Mouse (Mus musculus) left cerebral cortex, postnatal 14 days (tissue): ENCODE data around the gene Gm20388. TPM values are rescaled to one million over a fixed set of nuclear protein-coding genes. Genes with fewer than 3 reads are reported as not detected.

Source experiments
- DNase-seq, 2 experiments: peaks; one replicate each; pipeline ENCODE4 v3.0.0; 2021 to 2022; ENCODE audit warnings: low spot score in 2 of 2, mixed read lengths in 1 of 2
- intact Hi-C: fragments of 180-260 bp; cut with DNase I; formaldehyde crosslinking; loops from one replicate; pipeline ENCODE4 v1.15.1; 2025
- total RNA-seq, 2 experiments: library from RNA; stranded (reverse); gene quantifications; 2 replicates each; pipeline ENCODE4 v1.2.3; 2021

Gene Gm20388
- total RNA-seq, 2 experiments from 2014 or later = 2.8 to 7.3 TPM

DNA sequence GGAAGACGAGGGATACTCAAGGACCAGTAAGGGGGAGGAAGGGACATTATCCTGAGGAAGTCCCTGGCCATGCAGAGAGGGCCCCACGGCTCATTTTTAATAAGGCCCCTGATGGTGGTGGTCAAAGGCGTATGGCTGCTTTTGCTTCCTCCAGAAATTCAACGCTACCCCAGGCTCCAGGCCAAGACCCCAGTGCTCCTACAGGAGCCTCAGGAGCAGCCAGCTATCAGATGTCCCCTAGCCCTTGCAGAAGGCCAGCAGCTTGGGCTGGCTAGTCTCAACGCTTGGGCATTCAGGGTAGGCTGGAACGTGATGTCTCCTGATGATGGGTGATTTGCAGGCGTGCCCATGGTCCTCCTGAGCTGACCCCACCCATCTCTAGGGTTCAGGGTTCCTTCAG, 521.8 kb downstream of the Gm20388 start:
- intact Hi-C loops = no loop called here
- DNase-seq = no peak

DNA sequence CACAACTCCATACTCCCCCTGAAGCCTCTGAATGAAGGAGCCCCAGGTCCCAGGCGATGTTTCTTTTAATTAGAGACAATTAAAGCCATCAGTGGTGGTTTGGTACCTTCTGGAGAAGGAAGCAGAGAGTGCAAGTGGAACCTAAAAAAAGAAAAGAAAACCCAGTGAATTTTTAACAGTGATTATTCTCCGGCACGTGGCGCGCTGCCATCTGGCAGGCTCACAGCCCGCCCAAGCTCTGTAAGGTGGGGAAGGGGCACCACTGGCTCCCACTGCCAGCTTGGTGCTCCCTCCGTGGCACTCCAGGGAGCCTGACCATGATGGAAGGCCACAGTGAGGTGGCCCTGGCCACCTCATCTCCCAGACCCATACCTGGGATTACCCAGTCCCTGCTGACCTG, 522.5 kb downstream of the Gm20388 start:
- peak in 1 of 2 experiments; percentile 50 for DNase-seq
- intact Hi-C loops = no loop called here

GRCm38 (mm10) chr8:120433734-120434133, 523.1 kb downstream of the Gm20388 start:
- DNase-seq = no peak
- intact Hi-C loops = no loop called here

DNA sequence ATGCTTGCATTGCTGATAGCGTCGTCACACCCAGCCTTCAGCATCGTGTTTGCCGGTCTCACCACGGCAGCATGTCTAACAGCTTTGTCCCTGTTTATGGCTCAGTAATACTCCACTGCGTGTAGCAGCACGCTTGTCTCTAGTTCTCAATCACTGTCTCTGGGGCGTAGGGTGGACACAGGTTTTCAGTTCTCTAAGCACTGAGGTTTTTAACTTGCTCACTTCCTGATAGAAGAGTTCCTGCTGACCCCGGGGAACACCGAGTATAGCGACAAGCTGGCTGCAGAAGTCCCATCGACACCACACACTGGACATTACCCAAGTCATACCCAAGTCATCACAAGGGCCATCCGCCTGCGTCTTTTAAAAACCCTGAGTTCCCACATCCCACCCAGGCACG, 525.1 kb downstream of the Gm20388 start:
- intact Hi-C loops = loop anchor here (5.0 kb wide), 1 partner anchor 53 kb away; no protein-coding TSS in a partner anchor
- no peak for DNase-seq

- no peak for DNase-seq
- intact Hi-C loops = loop anchor here (1.0 to 5.0 kb wide), 2 partner anchors 52 to 54 kb away; no protein-coding TSS in a partner anchor
These were observed 525.9 kb downstream of the Gm20388 start for GRCm38 (mm10) chr8:120436491-120437030.

DNA sequence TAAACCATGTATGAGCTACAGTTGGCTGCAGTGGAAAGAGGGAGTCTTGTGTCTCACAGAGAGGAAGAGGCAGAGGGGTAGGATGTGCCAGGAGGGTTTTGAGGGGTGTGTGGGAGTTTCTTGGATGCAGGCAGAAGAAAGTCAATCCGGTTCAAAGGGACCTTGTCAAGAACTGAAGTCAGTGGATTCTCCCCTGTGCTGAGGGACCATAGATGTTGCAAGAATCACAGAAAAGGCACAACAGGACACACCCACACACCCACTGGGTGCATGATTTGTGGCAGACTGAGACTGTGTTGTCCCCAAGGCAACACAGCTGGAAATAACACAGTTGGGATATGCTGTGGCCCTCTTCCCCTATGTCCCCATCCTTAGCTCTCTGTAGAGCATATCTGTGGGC, 526.6 kb downstream of the Gm20388 start:
- DNase-seq = peak in 1 of 2 experiments; percentile 71
- intact Hi-C loops = loop anchor here (1.0 to 5.0 kb wide), 2 partner anchors 51 to 55 kb away; no protein-coding TSS in a partner anchor

DNA sequence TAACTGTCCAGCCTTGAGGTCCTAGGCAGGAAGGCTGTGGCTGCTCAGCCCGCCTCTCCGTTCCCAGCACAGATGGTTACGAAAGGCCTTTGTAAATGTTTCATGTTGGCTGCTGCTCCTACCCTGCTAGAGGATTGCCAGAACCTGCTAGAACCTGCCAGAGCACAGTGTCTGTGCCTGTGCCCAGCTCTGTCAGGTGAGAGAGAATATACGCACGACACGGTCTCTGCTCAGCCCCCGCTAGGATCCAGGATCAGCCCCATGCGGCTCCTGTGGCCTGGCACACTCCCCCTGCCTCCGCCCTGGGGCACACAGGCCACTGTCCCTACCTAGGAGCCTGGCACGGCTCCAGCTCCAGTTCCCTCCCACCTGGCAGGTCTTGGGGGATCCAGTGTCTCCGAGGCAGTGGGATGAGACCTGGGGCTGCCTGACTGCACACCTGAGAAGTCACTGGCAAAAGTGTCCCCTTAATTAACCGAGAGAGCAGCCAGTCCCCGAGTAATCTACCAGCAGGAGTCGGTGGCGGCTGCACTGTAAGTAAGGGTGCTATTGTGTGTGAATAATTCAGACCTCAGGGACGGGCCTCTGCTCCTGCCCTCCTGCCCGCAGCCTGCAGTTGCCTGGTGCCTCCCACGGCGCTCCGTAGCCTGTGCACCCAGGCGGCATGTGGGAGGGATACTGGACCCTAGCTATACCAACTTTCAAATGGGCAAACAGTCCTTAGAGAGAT, 527.2 kb downstream of the Gm20388 start:
- DNase-seq = peak in 1 of 2 experiments; percentile 77
- intact Hi-C loops = loop anchor here (1.0 to 5.0 kb wide), 2 partner anchors 50 to 56 kb away; no protein-coding TSS in a partner anchor

DNA sequence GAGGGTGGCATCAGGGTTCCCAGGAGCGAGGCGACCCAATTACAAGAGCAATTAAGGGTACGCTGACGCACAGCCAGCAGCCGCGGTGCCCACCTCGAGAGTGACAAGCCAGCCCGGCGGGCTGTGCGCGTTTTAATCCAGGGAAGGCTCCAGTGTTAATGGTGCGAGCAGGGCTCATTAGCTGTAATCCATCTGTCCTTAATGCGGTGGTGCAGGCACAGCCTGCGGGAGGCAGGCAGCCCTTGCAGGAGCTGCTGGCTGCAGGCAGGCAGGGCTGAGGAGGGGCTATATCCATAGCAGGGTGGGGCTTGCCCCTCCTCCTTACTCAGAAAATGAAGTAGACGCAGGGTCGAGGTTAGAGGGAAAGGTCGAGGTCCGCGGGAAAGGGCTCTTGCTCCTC, 528.7 kb downstream of the Gm20388 start:
- intact Hi-C loops = loop anchor here (5.0 kb wide), 1 partner anchor 57 kb away; no protein-coding TSS in a partner anchor
- DNase-seq = peak in 1 of 2 experiments; percentile 43

- DNase-seq = peak in 1 of 2 experiments; percentile 51
- intact Hi-C loops = no loop called here
These were observed 530.1 kb downstream of the Gm20388 start for GRCm38 (mm10) chr8:120440739-120441138.

DNA sequence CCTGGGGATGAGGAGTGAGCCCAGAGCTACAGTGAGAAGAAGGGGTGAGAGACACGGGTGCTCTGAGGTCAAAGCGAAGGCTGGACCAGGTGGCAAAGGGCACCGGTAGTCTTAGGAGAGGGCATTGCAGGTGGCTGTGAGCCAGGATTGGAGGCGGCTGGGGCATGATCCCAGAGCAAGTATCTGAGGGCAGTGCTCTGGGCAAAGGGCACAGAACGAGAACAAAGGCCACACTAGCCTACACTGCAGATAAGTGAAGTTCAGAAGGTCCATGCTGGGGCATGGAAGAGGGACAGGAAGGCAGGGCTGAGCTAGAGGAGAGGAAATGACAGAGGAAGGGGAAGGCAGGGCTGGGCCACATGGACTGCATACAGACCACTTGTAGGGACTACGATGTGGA, 531.0 kb downstream of the Gm20388 start:
- DNase-seq = no peak
- intact Hi-C loops = no loop called here

DNA sequence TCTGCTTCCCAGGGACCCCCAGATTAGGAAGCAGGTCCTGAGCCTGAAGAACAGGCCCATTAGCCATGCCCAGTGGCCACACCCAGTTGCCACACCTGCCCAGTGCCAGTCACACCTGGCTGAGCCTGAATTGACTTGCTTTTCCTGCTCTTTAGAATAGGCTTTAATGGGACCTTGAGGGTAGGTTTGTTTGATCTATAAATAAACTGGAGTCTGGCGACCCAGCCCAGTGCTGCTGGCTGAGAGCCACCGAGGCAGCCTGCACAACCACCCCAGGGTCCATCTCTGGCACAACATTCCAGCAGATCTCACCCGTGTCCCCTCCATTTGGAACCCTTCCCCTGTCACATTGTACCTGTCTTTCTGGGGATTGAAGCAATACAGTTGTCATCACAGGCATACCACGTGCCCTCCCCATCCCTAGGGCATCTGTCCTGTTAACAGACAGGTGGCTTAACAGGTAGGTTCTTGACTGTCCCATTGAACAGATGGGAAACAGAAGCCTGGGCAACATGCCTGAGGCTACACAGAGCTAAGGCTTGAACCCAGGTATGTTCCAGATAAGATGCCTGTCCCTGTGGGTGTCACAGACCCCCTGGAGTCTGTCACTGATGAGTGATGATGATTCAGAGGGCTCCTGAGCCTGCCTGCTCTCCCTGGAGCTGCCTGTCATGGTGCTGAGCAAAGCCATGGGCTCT, 531.8 kb downstream of the Gm20388 start:
- intact Hi-C loops = no loop called here
- DNase-seq = no peak

DNA sequence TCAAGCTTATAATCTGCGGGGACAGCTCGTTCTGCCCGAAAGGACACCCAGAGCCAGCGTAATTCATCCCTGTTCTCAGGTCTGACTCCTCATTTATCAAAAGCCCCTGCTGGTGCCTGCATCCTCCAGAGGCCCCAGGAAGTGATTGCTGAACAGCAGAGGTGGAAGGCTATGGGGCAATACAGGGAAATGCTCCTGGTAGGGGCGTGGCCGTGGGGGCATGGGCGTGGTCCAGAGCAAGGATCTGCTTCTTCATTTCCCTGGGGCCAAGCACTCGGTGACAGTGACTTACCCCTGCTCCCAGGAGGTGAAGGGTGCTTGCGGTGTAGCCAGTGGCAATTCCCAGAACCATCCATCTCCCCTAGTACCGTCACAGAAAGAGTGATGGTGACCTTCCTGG, 534.6 kb downstream of the Gm20388 start:
- no peak for DNase-seq
- intact Hi-C loops = no loop called here

- DNase-seq = no peak
- intact Hi-C loops = no loop called here
These were observed 537.5 kb downstream of the Gm20388 start for GRCm38 (mm10) chr8:120448131-120448530.

DNA sequence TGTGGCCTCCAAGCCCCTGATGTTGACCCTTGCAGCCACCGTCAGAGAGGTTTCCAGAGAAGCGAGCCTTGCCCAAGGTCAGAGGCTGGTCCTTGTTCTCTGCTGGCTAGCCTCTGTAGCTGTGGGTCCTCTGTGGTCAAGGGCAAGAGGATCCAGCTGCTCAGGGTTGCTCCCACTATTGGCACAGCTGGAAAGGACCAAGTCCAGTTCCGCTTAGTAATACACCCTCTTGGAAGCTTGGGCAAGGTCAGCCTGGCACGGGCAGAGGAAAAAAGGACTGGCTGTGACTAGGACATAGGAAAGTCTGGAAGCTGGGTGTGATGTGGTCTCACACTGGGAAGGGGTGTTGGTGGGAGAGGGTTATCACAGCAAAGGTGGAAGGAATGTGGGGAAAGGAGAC, 538.5 kb downstream of the Gm20388 start:
- intact Hi-C loops = no loop called here
- no peak for DNase-seq

DNA sequence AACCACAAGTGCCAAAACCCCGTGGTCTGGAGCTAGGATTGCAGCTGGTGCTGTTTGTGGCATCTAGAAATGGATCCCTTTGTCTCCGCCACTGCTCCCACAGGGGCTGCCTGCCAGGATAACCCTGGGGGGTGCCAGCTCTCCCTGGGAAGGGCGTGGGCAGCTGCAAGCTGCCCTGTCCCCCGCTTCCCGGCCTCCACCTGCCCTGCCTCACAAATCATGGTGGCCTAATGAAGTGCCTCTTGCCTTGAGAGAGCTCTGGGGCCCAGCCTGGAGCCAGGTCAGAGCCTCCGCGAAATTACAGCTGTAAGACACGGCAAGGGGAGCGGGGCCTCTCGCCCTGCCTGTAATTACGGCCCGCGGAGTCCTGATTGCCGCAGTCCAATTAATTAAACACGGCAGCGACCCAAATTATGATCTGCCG, 539.0 kb downstream of the Gm20388 start:
- intact Hi-C loops = no loop called here
- DNase-seq = no peak

GRCm38 (mm10) chr8:120452111-120452510, 541.5 kb downstream of the Gm20388 start:
- intact Hi-C loops = no loop called here
- no peak for DNase-seq

GRCm38 (mm10) chr8:120454404-120454803, 543.8 kb downstream of the Gm20388 start:
- no peak for DNase-seq
- intact Hi-C loops = no loop called here

DNA sequence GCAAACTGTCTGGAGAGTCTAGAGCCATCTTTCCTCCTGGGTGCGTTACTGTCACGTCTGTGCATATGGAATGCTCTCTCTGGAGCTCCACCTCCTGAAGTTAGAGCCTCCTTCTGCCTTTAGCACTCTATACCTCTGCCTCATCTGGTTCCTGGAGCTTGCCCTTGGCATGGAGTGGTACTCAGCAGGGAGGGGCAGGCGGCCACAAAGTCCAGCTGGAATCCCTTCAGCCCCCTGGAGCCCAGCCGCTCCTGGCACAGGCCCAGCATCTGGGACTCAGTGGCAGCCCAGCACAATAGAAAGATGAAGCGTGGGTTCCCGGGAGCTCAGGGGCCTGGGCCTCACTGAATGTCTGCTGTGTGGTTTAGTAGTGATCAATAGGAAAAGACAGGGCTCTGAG, 549.7 kb downstream of the Gm20388 start:
- intact Hi-C loops = no loop called here
- DNase-seq = peak in 1 of 2 experiments; percentile 55

DNA sequence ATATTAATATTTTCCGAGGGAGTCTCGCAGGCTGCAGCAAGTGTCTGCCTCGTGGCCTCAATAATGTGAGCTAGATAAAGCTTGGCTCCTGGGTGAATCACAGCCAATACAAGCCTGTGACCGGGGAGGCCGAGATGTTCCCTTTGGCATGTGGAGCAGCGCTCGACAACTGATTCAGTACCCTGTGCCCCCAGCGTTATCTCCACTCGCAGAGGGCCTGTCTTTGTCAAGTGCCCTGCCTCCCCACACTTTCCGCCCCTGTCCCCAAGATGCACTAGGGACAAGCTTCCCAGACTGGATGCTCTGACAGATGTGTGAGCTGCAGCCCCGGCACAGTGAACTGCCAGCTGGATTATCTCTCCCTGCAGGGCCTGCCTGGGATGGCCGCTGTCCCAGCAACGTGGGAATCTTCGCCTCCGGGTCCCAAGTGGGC, 551.5 kb downstream of the Gm20388 start:
- intact Hi-C loops = no loop called here
- no peak for DNase-seq

DNA sequence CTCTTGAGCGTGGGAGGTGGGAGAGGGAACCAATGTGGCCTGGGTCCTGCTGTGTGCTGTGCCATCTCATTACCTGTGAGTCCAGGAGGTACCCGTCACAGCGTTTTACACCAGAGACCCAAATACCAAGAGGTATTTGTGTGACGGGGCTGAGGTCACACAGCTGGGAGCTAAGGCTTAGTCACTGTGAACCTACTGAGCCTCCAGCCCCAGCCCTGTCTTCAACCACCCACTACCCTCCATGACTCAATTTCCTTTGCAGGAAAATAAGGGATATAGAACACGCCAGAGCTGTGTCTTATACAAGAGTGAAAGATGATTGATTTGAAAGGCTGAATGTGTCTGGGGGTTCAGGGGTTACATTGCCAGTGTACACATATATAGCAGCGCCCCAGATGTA, 552.0 kb downstream of the Gm20388 start:
- DNase-seq = no peak
- intact Hi-C loops = no loop called here
